Mouse (Mus musculus) cerebellum, adult 2 months (tissue): ENCODE data around the gene Lmtk2.

Source experiments
- CTCF ChIP-seq: fragments of 200-500 bp; IDR thresholded peaks from 2 replicates; pipeline ENCODE4 v1.5.1; 2011; ENCODE audit warnings: low read depth, mild to moderate bottlenecking, control low read depth, low read length, moderate library complexity, borderline replicate concordance; ENCODE audit not compliant: insufficient read depth
- POLR2A ChIP-seq: fragments of 200-500 bp; IDR thresholded peaks from 2 replicates; pipeline ENCODE4 v1.6.1; 2011; ENCODE audit warnings: low read length, control low read depth, borderline replicate concordance; ENCODE audit not compliant: insufficient read depth

DNA sequence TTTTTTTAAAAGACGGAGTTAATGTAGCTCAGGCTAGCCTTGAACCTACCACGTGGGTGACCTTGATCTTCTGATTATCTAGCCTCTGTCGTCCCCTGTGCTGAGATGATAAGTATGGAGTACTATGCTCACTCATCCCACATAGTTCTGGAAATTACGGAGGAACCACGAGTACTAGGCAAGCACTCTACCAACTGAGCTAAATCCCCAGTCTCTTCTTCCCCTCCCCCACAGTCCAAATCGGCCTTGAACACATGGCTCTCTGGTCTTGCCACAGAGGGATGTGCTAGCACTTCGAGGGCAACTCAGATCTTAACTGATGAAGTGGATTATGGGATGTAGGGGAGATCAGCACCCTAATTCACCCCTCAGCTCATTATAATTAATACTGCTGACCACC, 117.8 kb downstream of the Lmtk2 start:
- TF ChIP-seq CTCF = no peak
- TF ChIP-seq POLR2A = no peak
